Mouse (Mus musculus) small intestine, adult 2 months (tissue): ENCODE data around the gene Rgcc.

ENCODE experiments used
- CTCF ChIP-seq: fragments of 200-500 bp; IDR thresholded peaks from 2 replicates; pipeline ENCODE4 v1.5.1; 2012; ENCODE audit warnings: low read depth, mild to moderate bottlenecking, control low read depth, inconsistent platforms, low read length, moderate library complexity, mixed read lengths; ENCODE audit not compliant: insufficient replicate concordance, insufficient read length; ENCODE audit errors: extremely low read depth
- POLR2A ChIP-seq: fragments of 200-500 bp; IDR thresholded peaks from 2 replicates; pipeline ENCODE4 v1.6.1; 2012; ENCODE audit warnings: low read depth, mild to moderate bottlenecking, control low read depth, inconsistent platforms, low read length, moderate library complexity

DNA sequence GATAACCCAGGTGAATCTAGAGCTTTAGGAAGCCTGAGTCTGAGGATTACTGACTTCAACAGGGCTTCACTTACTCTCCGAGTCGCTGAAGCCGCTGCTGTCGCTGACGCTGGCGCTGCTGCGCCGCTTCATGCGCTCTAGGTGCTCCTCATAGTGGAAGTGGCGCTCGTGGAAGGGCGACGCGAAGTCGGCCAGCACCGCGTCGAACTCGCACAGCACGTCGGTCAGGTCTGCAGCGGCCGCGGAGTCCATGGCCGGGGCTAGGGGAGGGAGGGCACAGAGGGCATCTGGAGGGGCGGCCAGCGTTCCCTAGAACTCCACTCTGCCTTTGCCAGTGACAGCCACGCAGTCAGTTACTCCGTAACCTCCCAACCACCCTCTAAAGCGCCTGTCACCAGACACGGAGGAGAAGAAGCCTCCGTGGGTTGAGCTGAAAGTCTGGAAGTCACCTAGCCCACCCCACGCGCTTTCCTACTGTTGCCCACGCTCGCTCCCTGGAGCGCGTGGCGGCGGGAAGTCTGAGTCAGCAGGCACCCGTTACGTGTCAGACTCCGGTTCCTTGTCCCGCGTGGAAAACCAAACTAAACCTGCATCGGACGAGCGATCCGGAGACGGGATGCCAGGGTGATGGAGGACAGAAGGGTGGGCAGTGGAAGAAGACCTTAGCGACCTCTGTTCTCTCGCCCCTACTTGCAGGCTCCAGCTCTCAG lies 649 bp downstream of the Rgcc start:
- TF ChIP-seq CTCF (no peak), POLR2A (no peak)
